Mouse (Mus musculus) bone marrow macrophage, adult 2 months (primary cell): Measurements from ENCODE around the gene 1700022I11Rik.

Experiments used
- CTCF ChIP-seq: IDR thresholded peaks from 2 replicates; pipeline ENCODE4 v1.5.1; 2012; ENCODE audit warnings: low read depth, mild to moderate bottlenecking, low read length, moderate library complexity
- POLR2A ChIP-seq: IDR thresholded peaks from 2 replicates; pipeline ENCODE4 v1.6.1; 2012; ENCODE audit warnings: mild to moderate bottlenecking, low read depth, low read length, borderline replicate concordance

GRCm38 (mm10) chr4:43018156-43018555, 48.8 kb downstream of the 1700022I11Rik start:
- TF ChIP-seq POLR2A = no peak
- no peak for TF ChIP-seq CTCF
